Mouse (Mus musculus) gastrocnemius, adult 18-20 months (tissue): ENCODE data around the gene Tab2. TPM values are rescaled to one million over a fixed set of nuclear protein-coding genes. Genes with fewer than 3 reads are reported as not detected.

Experiments
- total RNA-seq, 2 experiments: library from RNA; stranded (reverse); gene quantifications; 2 replicates each; pipeline ENCODE4 v1.2.3; 2021

Gene Tab2
- total RNA-seq, 2 experiments from 2014 or later: 102 to 113 TPM

Other genes with a start within 250 kb of the Tab2 start
- gene Katna1, start 230.2 kb downstream of the Tab2 start, total RNA-seq: 10 to 100 TPM; 11.8 to 13.9 TPM
- 100 to 1,000 TPM; 101 to 102 TPM for gene Ginm1, start 163.4 kb downstream of the Tab2 start, total RNA-seq
- gene Ppil4, start 163.3 kb downstream of the Tab2 start, total RNA-seq: 10 to 100 TPM; 10.5 to 11.9 TPM
- under 1 TPM in 1 of 2 experiments, not detected in 1; 0.11 TPM for gene Zc3h12d, start 123.8 kb downstream of the Tab2 start, total RNA-seq